Mouse (Mus musculus) forebrain, embryonic 11.5 days (tissue): ENCODE measurements around the gene Macf1. TPM values are rescaled to one million over a fixed set of nuclear protein-coding genes. Genes with fewer than 3 reads are reported as not detected.

ENCODE experiments used
- ATAC-seq: fragments of 200-750 bp; cut with Nextera tagmentation; replicated peaks from 2 replicates; pipeline ENCODE4 v1.8.0; 2017; ENCODE audit warnings: moderate TSS enrichment; ENCODE audit not compliant: low FRiP score
- DNase-seq: peaks from one replicate; pipeline ENCODE4 v3.0.0-alpha.2; 2017; ENCODE audit warnings: low spot score
- H3K27ac ChIP-seq: fragments of 300-500 bp; sonication (generic); 2 replicates; pipeline ENCODE4 v1.5.1; 2014; ENCODE audit warnings: low read depth, low read length
- H3K27me3 ChIP-seq: fragments of 300-500 bp; sonication (generic); 2 replicates; pipeline ENCODE4 v1.6.1; 2014; ENCODE audit warnings: mild to moderate bottlenecking, low read length, mixed read lengths; ENCODE audit not compliant: control insufficient read depth, insufficient read depth
- H3K36me3 ChIP-seq: fragments of 300-500 bp; sonication (generic); 2 replicates; pipeline ENCODE4 v1.6.1; 2014; ENCODE audit warnings: mild to moderate bottlenecking, low read length, moderate library complexity, mixed read lengths; ENCODE audit not compliant: control insufficient read depth, insufficient read depth
- H3K4me1 ChIP-seq: fragments of 300-500 bp; sonication (generic); replicated peaks from 2 replicates; pipeline ENCODE4 v1.6.1; 2014; ENCODE audit warnings: low read length, mixed read lengths; ENCODE audit not compliant: control insufficient read depth, insufficient read depth
- H3K4me2 ChIP-seq: fragments of 300-500 bp; sonication (generic); 2 replicates; pipeline ENCODE4 v1.6.1; 2014; ENCODE audit warnings: low read depth, mild to moderate bottlenecking, low read length, moderate library complexity, mixed read lengths; ENCODE audit not compliant: severe bottlenecking
- H3K4me3 ChIP-seq: fragments of 300-500 bp; sonication (generic); 2 replicates; pipeline ENCODE4 v1.5.1; 2014; ENCODE audit warnings: low read depth, low read length
- H3K9ac ChIP-seq: fragments of 300-500 bp; sonication (generic); 2 replicates; pipeline ENCODE4 v1.6.1; 2014; ENCODE audit warnings: low read length
- H3K9me3 ChIP-seq: fragments of 300-500 bp; sonication (generic); 2 replicates; pipeline ENCODE4 v1.6.1; 2016; ENCODE audit warnings: low read length, mixed read lengths; ENCODE audit not compliant: control insufficient read depth
- WGBS: fragments of 180-500 bp; shearing (Covaris S2); extraction: QIAGEN DNeasy Blood & Tissue Kit; methylation state at CpG from one replicate; pipeline ENCODE4 v1.1.7; 2014; 5-methylcytosine and 5-hydroxymethylcytosine counted together
- polyA plus RNA-seq: library from polyadenylated mRNA; unstranded; fragments of >200 nt; fragmentation: Nextera tagmentation; extraction: Ambion mirVana; gene quantifications from 2 replicates; pipeline ENCODE4 v1.2.1, GENCODE M21; 2014

The Macf1 gene
- polyA plus RNA-seq, 1 experiment from 2014 or later: 88.8 TPM

DNA sequence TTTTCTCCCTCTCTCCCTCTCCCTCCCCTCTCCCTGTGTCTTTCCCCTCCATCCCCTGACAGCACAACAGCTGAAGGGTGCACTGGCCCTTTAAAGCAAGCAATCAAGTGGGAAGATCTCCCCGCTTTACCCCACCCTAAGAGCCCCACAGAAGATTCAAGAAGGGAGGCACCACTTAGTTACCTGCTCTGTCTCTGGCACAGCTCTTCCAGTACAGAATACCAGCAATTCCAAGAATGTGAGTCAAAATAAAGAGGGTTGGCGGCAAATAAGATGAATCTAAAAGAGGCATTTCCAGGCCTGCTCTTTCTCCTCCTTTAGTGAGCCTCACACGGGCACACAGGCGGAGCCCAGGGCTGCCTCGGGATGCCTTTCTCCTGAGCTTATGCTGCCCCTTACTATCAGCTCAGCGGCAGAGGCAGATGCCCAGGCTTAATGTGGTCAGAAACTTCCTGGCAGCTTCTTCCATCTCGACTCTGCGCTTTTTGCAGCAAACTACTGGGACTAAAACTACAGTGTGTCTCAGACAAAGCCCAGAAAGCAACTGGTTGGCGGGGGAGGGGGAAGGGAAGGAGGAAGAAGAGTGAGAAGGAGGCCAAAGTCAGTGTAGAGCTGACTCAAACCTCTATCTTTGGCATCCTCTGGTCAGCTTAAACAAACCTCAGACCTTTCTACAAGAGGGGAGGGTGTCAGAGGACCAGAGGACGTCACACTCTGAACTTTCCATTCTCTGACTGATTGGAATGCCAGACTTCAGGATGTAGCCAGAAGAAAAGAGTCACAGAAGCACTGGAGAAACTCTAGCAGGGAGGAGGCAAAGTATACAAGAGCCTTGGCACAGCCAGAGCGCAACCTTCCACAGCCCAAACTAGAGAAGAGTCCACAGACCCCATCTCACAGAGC, 111.5 kb downstream of the Macf1 start:
- peak; percentile 63 for DNase-seq
- peak; percentile 64; the same call in 1 of the 2 replicates for ATAC-seq
- WGBS: 4% methylated on average over 11 of the region's 11 CpGs

DNA sequence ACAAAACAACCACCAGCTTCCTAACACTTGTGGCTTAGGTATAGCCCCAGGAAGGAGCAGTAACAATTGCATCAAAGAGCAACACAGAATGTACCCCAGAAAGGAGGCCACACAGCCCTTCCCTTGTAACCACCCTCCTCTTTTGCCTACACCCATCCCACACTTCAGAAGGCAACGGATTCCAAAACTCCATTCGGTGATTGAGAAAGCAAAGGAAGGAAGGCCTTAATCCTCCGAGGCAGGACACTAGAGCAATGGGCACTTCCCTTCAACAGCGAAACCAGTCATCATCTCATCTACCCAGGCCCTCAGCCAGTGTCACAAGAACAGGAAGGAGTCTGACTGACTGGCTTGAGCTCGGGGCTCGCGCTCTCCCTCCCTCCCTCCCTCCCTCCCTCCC, 112.3 kb downstream of the Macf1 start:
- Histone ChIP-seq H3K4me1 (peaks cover 13% of the 10 kb centered on the region), H3K4me2 (peak overlapping the region; percentile 18; the same call in 1 of the 2 replicates), H3K27me3 (no peaks in the 10 kb centered on the region), H3K27ac (0 out of 2 replicates have a peak overlapping the region, but pooled peaks have one; percentile 18), H3K36me3 (no peaks in the 10 kb centered on the region), H3K4me3 (no peak overlapping the region), H3K9me3 (no peaks in the 10 kb centered on the region), H3K9ac (no peak overlapping the region)
- 5% methylated on average over 7 of the region's 7 CpGs for WGBS
- DNase-seq (peak; percentile 55), ATAC-seq (no peak; the same call in 1 of the 2 replicates)

More for the DNA sequence above, 111.5 kb downstream of the Macf1 start:
- peak overlapping the region; percentile 51 for H3K4me2 ChIP-seq
- H3K9ac ChIP-seq: peak overlapping the region; percentile 64
- peak overlapping the region; percentile 24 for H3K4me3 ChIP-seq
- H3K27me3 ChIP-seq: no peaks in the 10 kb centered on the region
- H3K4me1 ChIP-seq: peaks cover 13% of the 10 kb centered on the region
- no peaks in the 10 kb centered on the region for H3K9me3 ChIP-seq
- H3K27ac ChIP-seq: peak overlapping the region; percentile 88
- H3K36me3 ChIP-seq: no peaks in the 10 kb centered on the region

DNA sequence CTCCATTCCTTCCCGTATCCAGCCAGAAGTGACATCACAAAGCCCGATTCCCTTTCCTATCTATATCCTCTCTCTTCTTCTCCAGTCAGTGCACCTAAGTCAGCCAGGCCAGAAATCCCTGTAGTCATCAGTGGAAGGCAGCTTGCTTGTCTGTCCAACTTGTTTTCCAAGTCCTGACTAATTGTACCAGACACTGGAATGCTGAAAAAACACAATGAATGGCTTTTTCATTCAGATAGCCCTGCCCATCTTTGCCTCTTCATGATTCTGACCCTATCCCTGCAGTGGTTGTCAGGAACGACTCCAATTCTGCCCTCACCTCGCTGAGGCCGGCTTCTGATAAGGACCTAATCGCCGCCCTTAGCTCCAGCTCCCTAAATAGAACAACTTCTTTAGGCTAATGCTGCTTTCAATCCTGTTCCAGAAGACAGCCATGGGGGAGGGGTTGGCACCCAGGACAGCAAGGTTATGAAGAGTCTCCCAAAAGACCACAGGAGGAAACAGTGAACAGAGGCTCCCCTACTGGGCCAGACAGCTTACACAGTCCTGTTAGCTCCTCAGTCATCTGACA, 118.8 kb downstream of the Macf1 start:
- no peak overlapping the region for H3K4me2 ChIP-seq
- no peaks in the 10 kb centered on the region for H3K27me3 ChIP-seq
- no peak overlapping the region; the same call in 1 of the 2 replicates for H3K9ac ChIP-seq
- DNase-seq: no peak
- WGBS: 39% methylated on average over 7 of the region's 7 CpGs
- H3K36me3 ChIP-seq: no peaks in the 10 kb centered on the region
- no peak for ATAC-seq
- no peaks in the 10 kb centered on the region for H3K9me3 ChIP-seq
- no peak overlapping the region for H3K4me3 ChIP-seq
- no peak overlapping the region for H3K27ac ChIP-seq
- 0 out of 2 replicates have a peak, but pooled peaks cover 2% of the 10 kb centered on the region for H3K4me1 ChIP-seq

DNA sequence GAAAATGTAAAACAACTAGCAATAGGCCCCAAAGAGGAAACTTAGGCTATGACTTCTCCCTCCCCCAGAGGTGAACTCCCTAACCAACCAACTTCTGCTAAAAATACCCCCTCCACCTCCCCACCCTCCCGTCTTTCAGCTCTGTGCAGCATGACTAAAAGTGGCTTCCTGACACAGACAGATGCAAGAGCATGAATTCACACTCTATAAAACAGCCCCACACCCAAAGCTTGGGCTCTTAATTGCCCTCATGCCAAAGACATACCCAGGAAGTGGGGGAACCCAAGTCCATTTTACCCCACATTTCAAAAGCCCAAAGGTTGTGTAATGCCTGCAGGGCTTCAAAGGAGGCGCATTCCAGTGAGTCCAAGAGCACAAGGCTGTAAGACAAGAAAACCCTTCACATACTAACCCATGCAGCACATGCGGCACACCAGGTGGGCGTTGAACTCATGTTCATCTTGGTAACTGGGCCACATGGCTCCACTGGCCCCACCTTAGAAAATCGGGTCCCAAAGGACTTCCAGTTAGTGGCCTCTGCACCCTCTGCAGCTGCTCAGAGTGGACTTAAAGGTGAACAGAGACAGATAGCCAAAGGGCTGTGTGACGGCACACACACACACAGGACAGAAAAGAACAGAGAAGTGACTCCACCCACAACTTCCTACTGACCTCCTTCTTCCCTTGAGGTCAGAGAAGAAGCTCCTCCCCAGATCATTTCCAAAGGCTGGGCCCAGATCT, 119.9 kb downstream of the Macf1 start:
- no peak for ATAC-seq
- H3K27ac ChIP-seq: no peak overlapping the region

DNA sequence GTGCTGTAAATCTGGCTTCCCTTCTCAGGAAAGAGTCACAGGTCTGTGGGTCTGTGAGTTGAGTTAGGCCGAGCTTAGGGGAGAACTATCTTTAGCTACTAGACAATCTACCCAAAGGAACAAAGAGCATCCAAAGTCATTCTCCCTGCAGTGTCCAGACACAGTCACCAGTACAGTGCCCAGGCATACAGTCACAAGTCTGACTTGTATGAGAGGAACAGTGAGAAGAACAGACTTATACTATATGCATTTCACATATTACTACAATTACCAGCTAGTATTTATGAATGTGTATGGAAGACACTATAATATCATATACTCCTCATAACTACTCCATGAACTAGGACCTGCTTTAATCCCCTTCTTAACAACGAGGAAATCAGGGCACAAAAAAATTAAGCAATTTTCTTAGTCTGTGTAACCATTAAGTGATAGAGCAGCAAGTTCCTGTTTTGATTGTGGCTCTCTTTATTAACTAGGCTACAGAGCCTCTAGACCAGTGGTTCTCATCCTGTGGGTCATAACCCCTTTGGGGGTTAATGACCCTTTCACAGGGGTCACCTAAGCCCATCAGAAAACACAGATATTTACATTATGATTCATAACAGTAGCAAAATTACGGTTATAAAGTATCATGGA, 121.9 kb downstream of the Macf1 start:
- H3K27me3 ChIP-seq: no peaks in the 10 kb centered on the region
- H3K27ac ChIP-seq: no peak overlapping the region
- H3K36me3 ChIP-seq: no peaks in the 10 kb centered on the region
- no peak overlapping the region for H3K4me2 ChIP-seq
- DNase-seq (no peak), ATAC-seq (no peak)
- 80% methylated on average over 3 of the region's 3 CpGs for WGBS
- no peak overlapping the region for H3K9ac ChIP-seq
- H3K4me1 ChIP-seq: 0 out of 2 replicates have a peak, but pooled peaks cover 2% of the 10 kb centered on the region
- no peaks in the 10 kb centered on the region for H3K9me3 ChIP-seq
- H3K4me3 ChIP-seq: no peak overlapping the region

More for the DNA sequence above, 119.9 kb downstream of the Macf1 start:
- 0 out of 2 replicates have a peak, but pooled peaks cover 2% of the 10 kb centered on the region for H3K4me1 ChIP-seq
- no peak overlapping the region for H3K4me2 ChIP-seq
- DNase-seq: no peak
- no peaks in the 10 kb centered on the region for H3K9me3 ChIP-seq
- no peaks in the 10 kb centered on the region for H3K36me3 ChIP-seq
- H3K4me3 ChIP-seq: no peak overlapping the region
- no peaks in the 10 kb centered on the region for H3K27me3 ChIP-seq
- H3K9ac ChIP-seq: no peak overlapping the region
- 80% methylated on average over 6 of the region's 6 CpGs for WGBS

DNA sequence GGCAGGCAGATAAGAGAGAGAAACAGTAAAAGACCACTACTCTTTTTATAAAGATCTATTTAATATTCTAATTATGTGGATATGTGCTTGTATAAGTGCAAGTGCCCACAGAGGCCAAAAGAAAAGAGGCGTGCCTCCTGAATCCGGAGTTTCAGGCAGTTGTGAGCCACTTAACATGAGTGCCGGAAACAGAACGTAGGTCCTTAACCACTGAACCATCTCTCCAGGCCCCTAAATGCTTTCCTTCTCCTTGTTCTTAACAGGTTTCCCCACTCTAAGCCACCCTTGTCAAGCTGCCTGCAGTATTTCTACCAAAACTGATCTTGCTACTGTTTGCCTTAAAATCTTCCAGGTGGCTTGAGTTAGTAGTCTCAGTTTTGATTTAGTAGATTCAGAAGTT, 123.3 kb downstream of the Macf1 start:
- no peak for ATAC-seq
- Histone ChIP-seq H3K9ac (no peak overlapping the region), H3K9me3 (no peaks in the 10 kb centered on the region), H3K27me3 (no peaks in the 10 kb centered on the region), H3K4me2 (no peak overlapping the region), H3K4me1 (0 out of 2 replicates have a peak, but pooled peaks cover 2% of the 10 kb centered on the region), H3K27ac (no peak overlapping the region), H3K36me3 (no peaks in the 10 kb centered on the region), H3K4me3 (no peak overlapping the region)
- WGBS: 94% methylated on average over 4 of the region's 4 CpGs
- no peak for DNase-seq

DNA sequence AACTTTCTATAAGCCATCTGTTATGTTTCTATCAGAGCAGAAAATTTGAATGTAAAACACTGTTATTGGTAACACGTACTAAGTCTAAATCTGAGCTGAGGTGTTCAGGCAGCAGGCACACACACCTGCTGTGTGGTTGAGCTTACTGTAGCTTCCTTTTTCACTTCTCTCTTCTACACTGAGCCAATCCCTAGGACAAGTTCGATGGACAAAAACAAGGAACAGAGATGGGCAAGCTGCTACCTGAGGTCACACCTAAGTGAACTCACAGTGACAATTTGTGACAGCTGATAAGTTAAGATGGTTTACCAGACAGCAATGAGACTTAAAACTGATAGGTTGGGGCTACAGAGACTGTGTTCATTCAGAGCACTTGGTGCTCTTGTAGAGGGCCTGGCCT, 125.7 kb downstream of the Macf1 start:
- no peak overlapping the region for H3K4me3 ChIP-seq
- WGBS: 91% methylated on average over 2 of the region's 2 CpGs
- no peaks in the 10 kb centered on the region for H3K36me3 ChIP-seq
- H3K9ac ChIP-seq: no peak overlapping the region
- DNase-seq (no peak), ATAC-seq (no peak)
- H3K9me3 ChIP-seq: no peaks in the 10 kb centered on the region
- H3K27ac ChIP-seq: no peak overlapping the region
- H3K27me3 ChIP-seq: no peaks in the 10 kb centered on the region
- no peaks in the 10 kb centered on the region for H3K4me1 ChIP-seq
- H3K4me2 ChIP-seq: no peak overlapping the region

DNA sequence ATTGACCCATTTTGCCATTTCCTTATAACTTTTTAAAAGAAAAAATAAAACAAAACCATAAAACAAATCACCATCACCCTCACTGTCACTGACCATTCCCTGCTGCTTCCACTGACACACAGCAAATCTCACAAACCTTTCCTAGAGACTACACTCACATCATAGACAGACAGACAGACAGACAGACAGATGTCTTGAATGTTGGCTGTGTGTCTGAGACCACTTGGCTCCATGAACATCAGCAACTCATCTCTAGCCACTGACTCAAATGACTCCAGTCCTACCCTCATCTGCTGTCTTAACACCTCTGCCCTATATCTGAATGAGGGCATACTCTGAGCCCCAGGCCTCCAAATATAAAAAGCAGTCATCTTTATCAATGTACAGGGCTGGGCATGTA, 128.9 kb downstream of the Macf1 start:
- Histone ChIP-seq H3K9ac (no peak overlapping the region), H3K4me1 (no peaks in the 10 kb centered on the region), H3K27me3 (no peaks in the 10 kb centered on the region), H3K9me3 (no peaks in the 10 kb centered on the region), H3K36me3 (no peaks in the 10 kb centered on the region), H3K4me2 (no peak overlapping the region), H3K4me3 (no peak overlapping the region), H3K27ac (no peak overlapping the region)
- ATAC-seq (no peak), DNase-seq (no peak)
